In the genomic region with DNA sequence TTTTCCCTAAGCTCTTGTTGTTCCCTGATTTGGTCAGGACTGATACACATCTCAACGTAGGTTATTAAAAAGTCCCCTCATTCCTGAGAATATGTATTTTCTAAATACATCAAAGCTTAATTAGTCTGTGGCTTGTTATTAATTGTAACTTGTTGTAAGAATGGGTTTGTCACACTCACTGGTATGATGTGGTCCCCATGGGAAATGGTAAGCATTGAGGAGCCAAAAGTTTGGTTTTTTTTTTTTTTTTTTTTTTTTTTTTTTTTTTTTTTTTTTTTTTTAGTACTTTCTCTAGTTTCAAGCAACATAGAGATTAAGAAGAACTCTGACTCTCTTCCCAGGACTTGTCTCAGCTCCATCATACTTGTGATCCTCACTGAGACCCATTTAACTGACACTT, we compare ENCODE assay signal across 38 mouse cellular contexts. TPM values are rescaled to one million over a fixed set of nuclear protein-coding genes. Genes with fewer than 3 reads are reported as not detected.
"Had no signal": no experiment of that assay in that cellular context is flagged by ENCODE, and none has a peak within 500 bp of the region (broad histone marks: within the 10 kb centered on the region; RNA-seq: fewer than 3 reads in every experiment).

No protein-coding gene starts in this region.

- H3K27ac ChIP-seq: embryonic facial prominence, embryonic 10.5 days; embryonic facial prominence, embryonic 12.5 days; embryonic facial prominence, embryonic 13.5 days; embryonic facial prominence, embryonic 15.5 days; forebrain, embryonic 10.5 days; forebrain, embryonic 12.5 days; forebrain, embryonic 13.5 days; forebrain, embryonic 15.5 days; gastrocnemius, adult 2 months; heart, adult 2 months had no signal

- H3K9ac ChIP-seq: embryonic facial prominence, embryonic 12.5 days; embryonic facial prominence, embryonic 13.5 days; embryonic facial prominence, embryonic 15.5 days; forebrain, embryonic 12.5 days; forebrain, embryonic 13.5 days; forebrain, embryonic 15.5 days; forebrain, postnatal 0 days had no signal

- H3K36me3 ChIP-seq: embryonic facial prominence, embryonic 10.5 days; embryonic facial prominence, embryonic 12.5 days; embryonic facial prominence, embryonic 13.5 days; embryonic facial prominence, embryonic 15.5 days; forebrain, embryonic 10.5 days; forebrain, embryonic 12.5 days; forebrain, embryonic 15.5 days had no signal

- H3K4me1 ChIP-seq: embryonic facial prominence, embryonic 10.5 days; embryonic facial prominence, embryonic 12.5 days; embryonic facial prominence, embryonic 13.5 days; embryonic facial prominence, embryonic 15.5 days; forebrain, embryonic 10.5 days; forebrain, embryonic 12.5 days; forebrain, embryonic 13.5 days; forebrain, embryonic 15.5 days had no signal

- ATAC-seq: forebrain, embryonic 13.5 days; forebrain, embryonic 14.5 days; forebrain, embryonic 15.5 days; forebrain, embryonic 16.5 days; forebrain, postnatal 0 days had no signal

- H3K27me3 ChIP-seq: embryonic facial prominence, embryonic 12.5 days; embryonic facial prominence, embryonic 13.5 days; embryonic facial prominence, embryonic 15.5 days; forebrain, embryonic 12.5 days; forebrain, embryonic 13.5 days; forebrain, embryonic 15.5 days had no signal

- DNase-seq: cerebellum, adult 9-10 months; cerebellum, adult 9-11 months; cerebellum, postnatal 10 days; cerebellum, postnatal 14 days; cerebellum, postnatal 25 days; cerebellum, postnatal 36 days; embryo, embryonic 11 days; forebrain, postnatal 0 days; gastrocnemius, adult 2 months; gastrocnemius, postnatal 10 days; gastrocnemius, postnatal 14 days; gastrocnemius, postnatal 25 days; gastrocnemius, postnatal 36 days; heart, adult 11 months; heart, adult 18-20 months; heart, adult 2 months had no signal

- H3K9me3 ChIP-seq: embryonic facial prominence, embryonic 10.5 days; embryonic facial prominence, embryonic 12.5 days; embryonic facial prominence, embryonic 13.5 days; embryonic facial prominence, embryonic 15.5 days; forebrain, embryonic 10.5 days; forebrain, embryonic 12.5 days; forebrain, embryonic 13.5 days; forebrain, embryonic 15.5 days had no signal

- H3K4me2 ChIP-seq: embryonic facial prominence, embryonic 12.5 days; embryonic facial prominence, embryonic 13.5 days; embryonic facial prominence, embryonic 15.5 days; forebrain, embryonic 12.5 days; forebrain, embryonic 13.5 days; forebrain, embryonic 15.5 days had no signal

- H3K4me3 ChIP-seq: embryonic facial prominence, embryonic 10.5 days; embryonic facial prominence, embryonic 12.5 days; embryonic facial prominence, embryonic 13.5 days; embryonic facial prominence, embryonic 15.5 days; erythroblast, embryonic 14.5 days; forebrain, embryonic 10.5 days; forebrain, embryonic 12.5 days; forebrain, embryonic 13.5 days; forebrain, embryonic 15.5 days; gastrocnemius, adult 2 months; heart, adult 2 months had no signal

RNA-seq across cellular contexts. Expression of gene 2310057J18Rik, which starts 17.9 kb away (rescaled TPM):
- total RNA-seq: common myeloid progenitor, adult 5-6 weeks; forebrain, postnatal 0 days; gastrocnemius, adult 18-20 months; gastrocnemius, adult 2 months; gastrocnemius, adult 8-10 months; gastrocnemius, postnatal 10 days; gastrocnemius, postnatal 14 days; gastrocnemius, postnatal 25 days; gastrocnemius, postnatal 36 days; gastrocnemius, postnatal 4 days; granulocyte monocyte progenitor cell, adult 5-6 weeks; heart, adult 18-20 months; heart, adult 2 months had no signal
- polyA plus RNA-seq: cortical plate, adult 2 months; embryonic facial prominence, embryonic 10.5 days; embryonic facial prominence, embryonic 11.5 days; embryonic facial prominence, embryonic 12.5 days; embryonic facial prominence, embryonic 13.5 days; embryonic facial prominence, embryonic 14.5 days; embryonic facial prominence, embryonic 15.5 days; erythroblast, embryonic 14.5 days; forebrain, embryonic 10.5 days; forebrain, embryonic 11.5 days; forebrain, embryonic 12.5 days; forebrain, embryonic 13.5 days; forebrain, embryonic 14.5 days; forebrain, embryonic 15.5 days; forebrain, embryonic 16.5 days; forebrain, postnatal 0 days; frontal cortex, adult 2 months; gonadal fat pad, adult 2 months; heart, adult 2 months had no signal
